Mouse (Mus musculus): ENCODE measurements at regions not wholly inside any gene's neighbourhood (a gene's known extent, or its start where the extent isn't known, plus 50 kb on each side); places are given as distances from the start of the nearest gene placed in this dataset.
"Not testable (repeated sequence)": the region's sequence is repeated elsewhere in the genome, so short reads cannot be mapped to it uniquely, and the experiment has no call there.

DNA sequence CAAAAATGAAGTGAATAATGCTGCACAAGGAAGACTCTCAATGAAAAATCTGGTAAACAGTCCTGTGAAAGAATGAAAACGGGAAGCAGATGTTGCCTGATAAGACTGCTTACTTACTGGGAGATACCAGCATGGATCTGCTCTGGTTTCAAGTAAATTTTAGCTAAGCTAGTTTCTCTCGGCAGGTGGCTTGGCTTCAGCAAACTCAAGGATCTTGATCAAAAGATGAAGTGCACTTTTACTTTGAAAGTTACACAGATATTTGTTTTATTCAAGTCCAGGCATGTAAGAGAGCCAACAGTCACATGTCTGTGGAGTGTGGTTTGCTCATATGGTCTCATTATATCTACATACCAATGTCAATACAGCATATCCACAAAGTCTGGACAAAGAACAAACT is 451.5 kb upstream of the Akr1e1 start:
- Histone ChIP-seq H3K4me1 (replicated peaks) (no peaks in the 10 kb centered on the region), H3K4me2 (no peak overlapping the region), H3K9me3 (replicated peaks) (no peaks in the 10 kb centered on the region), H3K9ac (no peak overlapping the region), H3K4me3 (replicated peaks) (no peak overlapping the region), H3K36me3 (no peaks in the 10 kb centered on the region), H3K27ac (no peak overlapping the region), H3K27me3 (no peaks in the 10 kb centered on the region)
- DNase-seq (no peak), ATAC-seq (ENCODE audit: low read depth) (no peak)
- 4% methylated on average over 2 of the region's 2 CpGs for WGBS (ENCODE audit: insufficient replicate concordance)

- DNase-seq (no peak), ATAC-seq (ENCODE audit: low read depth) (no peak)
- no peaks in the 10 kb centered on the region for H3K36me3 ChIP-seq
- H3K27me3 ChIP-seq: no peaks in the 10 kb centered on the region
- H3K4me2 ChIP-seq: no peak overlapping the region
- H3K4me1 ChIP-seq (replicated peaks): no peaks in the 10 kb centered on the region
- no peaks in the 10 kb centered on the region for H3K9me3 ChIP-seq (replicated peaks)
- H3K4me3 ChIP-seq (replicated peaks): no peak overlapping the region
- no peak overlapping the region for H3K9ac ChIP-seq
- WGBS (ENCODE audit: insufficient replicate concordance): 65% methylated on average over 5 of the region's 5 CpGs
- H3K27ac ChIP-seq: no peak overlapping the region
These were observed 498.5 kb upstream of the Akr1e1 start for GRCm38 (mm10) chr13:5107454-5107853.

DNA sequence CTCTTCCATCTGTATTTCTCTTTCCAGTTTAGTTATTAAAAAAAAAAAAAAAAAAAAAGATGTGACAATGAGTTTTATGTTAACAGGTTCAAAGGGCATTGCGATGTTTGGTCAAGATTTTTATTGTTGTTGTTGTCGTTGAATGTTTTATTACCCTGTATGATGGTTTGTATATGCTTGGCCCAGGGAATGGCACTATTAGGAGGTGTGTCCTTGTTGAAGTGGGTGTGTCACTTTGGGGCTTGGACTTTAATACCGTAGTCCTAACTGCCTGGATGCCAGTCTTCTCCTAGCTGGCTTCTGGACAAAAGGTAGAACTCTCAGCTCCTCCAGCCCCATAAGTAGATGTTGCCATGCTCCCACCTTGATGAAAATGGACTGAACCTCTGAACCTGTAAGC is 545.9 kb upstream of the Akr1e1 start:
- H3K36me3 ChIP-seq: no peaks in the 10 kb centered on the region
- no peaks in the 10 kb centered on the region for H3K27me3 ChIP-seq
- H3K9ac ChIP-seq: no peak overlapping the region
- no peak overlapping the region for H3K4me2 ChIP-seq
- WGBS (ENCODE audit: insufficient replicate concordance): 68% methylated on average over 3 of the region's 3 CpGs
- H3K9me3 ChIP-seq (replicated peaks): no peaks in the 10 kb centered on the region
- ATAC-seq (ENCODE audit: low read depth) (no peak), DNase-seq (no peak)
- no peaks in the 10 kb centered on the region for H3K4me1 ChIP-seq (replicated peaks)
- H3K27ac ChIP-seq: no peak overlapping the region
- H3K4me3 ChIP-seq (replicated peaks): no peak overlapping the region

- H3K4me1 ChIP-seq (replicated peaks): no peaks in the 10 kb centered on the region
- no peaks in the 10 kb centered on the region for H3K27me3 ChIP-seq
- ATAC-seq (ENCODE audit: low read depth): no peak
- no peaks in the 10 kb centered on the region for H3K36me3 ChIP-seq
- no peak for DNase-seq
- no peak overlapping the region for H3K9ac ChIP-seq
- H3K9me3 ChIP-seq (replicated peaks): no peaks in the 10 kb centered on the region
- H3K4me2 ChIP-seq: no peak overlapping the region
- 44% methylated on average over 5 of the region's 5 CpGs for WGBS (ENCODE audit: insufficient replicate concordance)
- no peak overlapping the region for H3K27ac ChIP-seq
- H3K4me3 ChIP-seq (replicated peaks): no peak overlapping the region
These were observed 551.1 kb upstream of the Akr1e1 start for GRCm38 (mm10) chr13:5159765-5160684.

DNA sequence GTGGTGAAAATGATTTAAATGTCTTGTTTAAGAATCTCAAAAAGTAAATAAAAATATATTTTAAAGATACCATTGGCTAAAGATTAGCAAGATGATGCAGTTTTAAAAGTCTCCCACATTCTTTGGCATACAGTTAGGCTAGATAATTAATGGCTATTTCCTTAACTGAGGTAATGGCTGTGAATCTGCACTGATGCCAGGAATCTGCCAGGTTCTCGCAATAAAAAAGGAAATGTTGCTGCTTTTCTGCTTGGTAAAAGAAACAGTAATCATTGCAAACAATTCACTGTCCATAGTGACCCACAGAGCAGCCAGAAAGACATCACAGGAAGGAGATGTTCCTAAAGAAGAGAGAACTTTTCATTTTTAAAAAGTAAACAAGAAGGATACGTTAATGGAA is 557.7 kb upstream of the Akr1e1 start:
- 55% methylated on average over 2 of the region's 2 CpGs for WGBS (ENCODE audit: insufficient replicate concordance)
- no peaks in the 10 kb centered on the region for H3K4me1 ChIP-seq (replicated peaks)
- no peaks in the 10 kb centered on the region for H3K9me3 ChIP-seq (replicated peaks)
- H3K9ac ChIP-seq: no peak overlapping the region
- H3K36me3 ChIP-seq: no peaks in the 10 kb centered on the region
- H3K4me2 ChIP-seq: no peak overlapping the region
- no peaks in the 10 kb centered on the region for H3K27me3 ChIP-seq
- H3K4me3 ChIP-seq (replicated peaks): no peak overlapping the region
- ATAC-seq (ENCODE audit: low read depth) (no peak), DNase-seq (no peak)
- H3K27ac ChIP-seq: no peak overlapping the region

- no peak for ATAC-seq (ENCODE audit: low read depth)
- Histone ChIP-seq H3K9ac (no peak overlapping the region), H3K27me3 (no peaks in the 10 kb centered on the region), H3K4me3 (replicated peaks) (no peak overlapping the region), H3K27ac (no peak overlapping the region), H3K36me3 (no peaks in the 10 kb centered on the region), H3K4me2 (no peak overlapping the region), H3K9me3 (replicated peaks) (no peaks in the 10 kb centered on the region), H3K4me1 (replicated peaks) (no peaks in the 10 kb centered on the region)
- WGBS (ENCODE audit: insufficient replicate concordance): 67% methylated on average over 4 of the region's 4 CpGs
- no peak for DNase-seq
These were observed 570.0 kb upstream of the Akr1e1 start for GRCm38 (mm10) chr13:5178996-5179395.

DNA sequence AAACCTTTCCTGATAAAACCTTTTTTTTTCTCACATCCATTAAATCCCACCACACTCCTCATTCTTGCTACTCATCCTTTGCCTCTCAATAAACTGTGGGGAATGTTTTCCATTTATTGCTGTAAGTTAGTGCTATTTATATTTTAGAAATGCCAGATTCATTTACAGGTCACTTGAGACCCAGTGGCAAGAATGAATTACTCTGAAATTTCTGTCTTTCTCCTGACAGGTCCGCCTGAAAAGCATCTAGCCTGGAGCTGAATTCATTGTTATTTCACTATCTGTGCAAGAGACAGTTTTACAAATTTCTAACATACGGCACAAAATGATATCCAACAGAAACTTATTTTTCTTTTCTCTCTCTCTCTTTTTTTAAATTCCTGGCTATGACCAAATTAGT is 570.6 kb upstream of the Akr1e1 start:
- H3K9me3 ChIP-seq (replicated peaks): no peaks in the 10 kb centered on the region
- DNase-seq (no peak), ATAC-seq (ENCODE audit: low read depth) (no peak)
- no peak overlapping the region for H3K27ac ChIP-seq
- no peaks in the 10 kb centered on the region for H3K4me1 ChIP-seq (replicated peaks)
- no peak overlapping the region for H3K4me2 ChIP-seq
- no peak overlapping the region for H3K4me3 ChIP-seq (replicated peaks)
- no peaks in the 10 kb centered on the region for H3K36me3 ChIP-seq
- H3K27me3 ChIP-seq: no peaks in the 10 kb centered on the region
- WGBS (ENCODE audit: insufficient replicate concordance): 51% methylated on average over 2 of the region's 2 CpGs
- H3K9ac ChIP-seq: no peak overlapping the region

GRCm38 (mm10) chr13:5185237-5185800 is 576.3 kb upstream of the Akr1e1 start:
- 42% methylated on average over 1 of the region's 1 CpGs for WGBS (ENCODE audit: insufficient replicate concordance)
- not testable (repeated sequence) for H3K27me3 ChIP-seq; H3K9ac ChIP-seq; H3K9me3 ChIP-seq (replicated peaks); DNase-seq; ATAC-seq (ENCODE audit: low read depth); H3K27ac ChIP-seq; H3K4me3 ChIP-seq (replicated peaks); H3K4me2 ChIP-seq; H3K36me3 ChIP-seq; H3K4me1 ChIP-seq (replicated peaks)

- Histone ChIP-seq H3K9me3 (replicated peaks) (no peaks in the 10 kb centered on the region), H3K4me3 (replicated peaks) (no peak overlapping the region), H3K27ac (no peak overlapping the region), H3K9ac (no peak overlapping the region), H3K4me2 (no peak overlapping the region), H3K36me3 (no peaks in the 10 kb centered on the region), H3K4me1 (replicated peaks) (no peaks in the 10 kb centered on the region), H3K27me3 (no peaks in the 10 kb centered on the region)
- WGBS (ENCODE audit: insufficient replicate concordance): 59% methylated on average over 1 of the region's 1 CpGs
- no peak for ATAC-seq (ENCODE audit: low read depth)
- no peak for DNase-seq
These were observed 593.8 kb upstream of the Akr1e1 start for GRCm38 (mm10) chr13:5202736-5203135.

DNA sequence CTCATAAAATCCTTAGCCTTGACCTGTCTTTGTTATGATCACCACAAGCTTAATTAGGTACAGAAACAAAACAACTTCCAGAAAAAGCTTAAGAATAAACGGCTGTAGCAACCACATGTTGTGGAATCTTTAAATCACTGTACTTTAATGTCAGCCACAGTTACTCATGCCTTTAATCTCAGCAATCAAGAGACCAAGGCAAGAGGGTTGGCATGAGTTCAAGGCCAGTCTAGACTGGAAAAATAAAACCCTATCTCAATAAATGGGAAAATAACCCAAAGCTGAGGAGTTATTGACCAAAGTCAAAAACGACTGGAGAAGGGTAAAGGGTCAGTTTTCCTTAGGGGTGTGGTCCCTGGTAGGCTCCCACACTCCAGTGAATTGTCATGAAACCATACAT is 595.2 kb upstream of the Akr1e1 start:
- WGBS (ENCODE audit: insufficient replicate concordance): 36% methylated on average over 2 of the region's 2 CpGs

DNA sequence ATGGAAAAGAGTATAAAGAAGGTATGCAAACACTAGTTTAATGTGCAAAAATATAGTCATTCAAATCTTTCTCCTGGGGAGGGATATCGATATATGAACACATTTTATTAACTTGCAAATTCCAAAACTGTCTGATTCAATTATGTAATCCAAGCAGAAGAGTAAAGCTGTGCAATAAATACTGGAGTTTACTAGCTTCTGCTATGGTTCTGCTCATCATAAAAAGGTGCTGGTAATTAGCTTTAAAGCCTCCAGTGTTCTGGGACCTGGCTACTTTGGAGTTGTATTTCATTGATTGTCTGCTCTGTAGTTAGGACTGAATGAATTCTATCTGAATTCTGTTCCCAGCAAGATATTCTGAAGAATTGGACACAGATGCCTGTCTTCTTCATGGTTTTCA is 602.7 kb upstream of the Akr1e1 start:
- DNase-seq (no peak), ATAC-seq (ENCODE audit: low read depth) (no peak)
- H3K36me3 ChIP-seq: no peaks in the 10 kb centered on the region
- 60% methylated on average over 1 of the region's 1 CpGs for WGBS (ENCODE audit: insufficient replicate concordance)
- no peak overlapping the region for H3K4me2 ChIP-seq
- H3K27me3 ChIP-seq: no peaks in the 10 kb centered on the region
- no peaks in the 10 kb centered on the region for H3K9me3 ChIP-seq (replicated peaks)
- no peak overlapping the region for H3K9ac ChIP-seq
- H3K4me1 ChIP-seq (replicated peaks): no peaks in the 10 kb centered on the region
- H3K4me3 ChIP-seq (replicated peaks): no peak overlapping the region
- no peak overlapping the region for H3K27ac ChIP-seq

More for the DNA sequence above, 595.2 kb upstream of the Akr1e1 start:
- no peak overlapping the region for H3K9ac ChIP-seq
- H3K4me3 ChIP-seq (replicated peaks): no peak overlapping the region
- no peaks in the 10 kb centered on the region for H3K4me1 ChIP-seq (replicated peaks)
- no peaks in the 10 kb centered on the region for H3K27me3 ChIP-seq
- no peak for DNase-seq
- no peak overlapping the region for H3K27ac ChIP-seq
- no peak overlapping the region for H3K4me2 ChIP-seq
- ATAC-seq (ENCODE audit: low read depth): no peak
- no peaks in the 10 kb centered on the region for H3K9me3 ChIP-seq (replicated peaks)
- H3K36me3 ChIP-seq: no peaks in the 10 kb centered on the region

DNA sequence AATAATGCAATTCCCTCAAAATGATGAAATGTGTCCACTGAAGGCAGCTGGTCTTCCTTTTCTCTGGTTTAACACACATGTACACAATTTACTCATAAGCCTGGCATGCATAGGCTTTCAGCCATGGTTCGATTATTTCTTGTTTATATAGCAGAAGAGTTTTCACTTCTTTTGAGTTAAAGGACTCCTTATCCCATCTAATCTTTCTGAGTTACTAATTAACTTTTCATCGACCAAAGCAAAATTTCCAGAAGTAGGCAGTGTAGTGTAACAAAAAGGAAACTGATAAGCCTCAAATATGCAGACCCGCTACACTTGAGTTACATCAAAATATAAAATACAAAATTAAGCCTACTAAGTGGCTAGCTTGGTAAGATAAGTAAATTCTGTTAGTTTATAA is 620.5 kb upstream of the Akr1e1 start:
- ATAC-seq (ENCODE audit: low read depth): no peak

More for the DNA sequence above, 620.5 kb upstream of the Akr1e1 start:
- Histone ChIP-seq H3K4me3 (replicated peaks) (no peak overlapping the region), H3K4me1 (replicated peaks) (no peaks in the 10 kb centered on the region), H3K4me2 (no peak overlapping the region), H3K9ac (no peak overlapping the region), H3K9me3 (replicated peaks) (no peaks in the 10 kb centered on the region), H3K27me3 (no peaks in the 10 kb centered on the region), H3K27ac (no peak overlapping the region), H3K36me3 (no peaks in the 10 kb centered on the region)
- 55% methylated on average over 3 of the region's 3 CpGs for WGBS (ENCODE audit: insufficient replicate concordance)
- no peak for DNase-seq

Measured in liver, embryonic 13.5 days (tissue).